Mouse (Mus musculus) cerebellum, postnatal 4 days (tissue): Measurements from ENCODE around the gene Sh3bgrl.

ENCODE experiments used
- DNase-seq, 2 experiments: peaks; one replicate each; pipeline ENCODE4 v3.0.0; 2022; ENCODE audit warnings: low spot score in 2 of 2, mixed read lengths in 1 of 2

Gene Sh3bgrl

GRCm38 (mm10) chrX:109238163-109238562 lies 143.0 kb downstream of the Sh3bgrl start:
- no peak for DNase-seq
